Mouse (Mus musculus): ENCODE results near the gene Maip1.

Maip1 gene

GRCm38 (mm10) chr1:57406187-57407151, at the start of gene Maip1, which contains the start of gene Tyw5:
TSS of gene Maip1 (plus strand) at chr1:57406328.
TSS of gene Tyw5 (minus strand) at chr1:57407101.
- peak; percentile 85 for DNase-seq (ENCODE audit: low spot score in 2 of 2)

- DNase-seq (ENCODE audit: low spot score in 2 of 2): no peak
These were observed 47.6 kb upstream of the Maip1 start for GRCm38 (mm10) chr1:57358546-57358945.

- DNase-seq (ENCODE audit: low spot score in 2 of 2): no peak
These were observed 38.7 kb upstream of the Maip1 start for GRCm38 (mm10) chr1:57367446-57367845.

- DNase-seq (ENCODE audit: low spot score in 2 of 2): no peak
These were observed 37.0 kb upstream of the Maip1 start for GRCm38 (mm10) chr1:57369111-57369510.

- no peak for DNase-seq (ENCODE audit: low spot score in 2 of 2)
These were observed 35.7 kb upstream of the Maip1 start for GRCm38 (mm10) chr1:57370451-57370850.

- no peak for DNase-seq (ENCODE audit: low spot score in 2 of 2)
These were observed 30.9 kb upstream of the Maip1 start for GRCm38 (mm10) chr1:57375276-57375675.

- DNase-seq (ENCODE audit: low spot score in 2 of 2): no peak
These were observed 29.3 kb upstream of the Maip1 start for GRCm38 (mm10) chr1:57376806-57377205.

- DNase-seq (ENCODE audit: low spot score in 2 of 2): peak; percentile 95 to 96
These were observed 28.5 kb upstream of the Maip1 start, which contains the start of gene 1700066M21Rik for GRCm38 (mm10) chr1:57377376-57378341. TSS of gene 1700066M21Rik (plus strand) at chr1:57377620.

- no peak for DNase-seq (ENCODE audit: low spot score in 2 of 2)
These were observed 19.6 kb upstream of the Maip1 start for GRCm38 (mm10) chr1:57386519-57386918.

GRCm38 (mm10) chr1:57387876-57388275, 18.3 kb upstream of the Maip1 start:
- peak; percentile 47 to 49 for DNase-seq (ENCODE audit: low spot score in 2 of 2)

- no peak for DNase-seq (ENCODE audit: low spot score in 2 of 2)
These were observed 17.5 kb upstream of the Maip1 start for GRCm38 (mm10) chr1:57388402-57389155.

- no peak for DNase-seq (ENCODE audit: low spot score in 2 of 2)
These were observed 14.9 kb upstream of the Maip1 start for GRCm38 (mm10) chr1:57390993-57391790.

GRCm38 (mm10) chr1:57392417-57392816, 13.7 kb upstream of the Maip1 start:
- DNase-seq (ENCODE audit: low spot score in 2 of 2): no peak

GRCm38 (mm10) chr1:57394051-57394450, 12.1 kb upstream of the Maip1 start:
- peak; percentile 40 to 75 for DNase-seq (ENCODE audit: low spot score in 2 of 2)

GRCm38 (mm10) chr1:57400321-57400720, 5.8 kb upstream of the Maip1 start:
- DNase-seq (ENCODE audit: low spot score in 2 of 2): no peak

- DNase-seq (ENCODE audit: low spot score in 2 of 2): no peak
These were observed 5.3 kb upstream of the Maip1 start for GRCm38 (mm10) chr1:57400877-57401276.

- DNase-seq (ENCODE audit: low spot score in 2 of 2): no peak
These were observed 4.0 kb upstream of the Maip1 start for GRCm38 (mm10) chr1:57402116-57402515.

GRCm38 (mm10) chr1:57408994-57409393, 2.9 kb downstream of the Maip1 start:
- DNase-seq (ENCODE audit: low spot score in 2 of 2): no peak

- DNase-seq (ENCODE audit: low spot score in 2 of 2): peak in 1 of 2 experiments; percentile 34
These were observed 7.3 kb downstream of the Maip1 start for GRCm38 (mm10) chr1:57413397-57413796.

GRCm38 (mm10) chr1:57423696-57424095, 17.6 kb downstream of the Maip1 start:
- DNase-seq (ENCODE audit: low spot score in 2 of 2): peak in 1 of 2 experiments; percentile 46

All from right cerebral cortex, adult 2 months (tissue).